Mouse (Mus musculus) heart, embryonic 16.5 days (tissue): Measurements from ENCODE around the gene Cuedc1. TPM values are rescaled to one million over a fixed set of nuclear protein-coding genes. Genes with fewer than 3 reads are reported as not detected.
"Not testable (repeated sequence)": the region's sequence is repeated elsewhere in the genome, so short reads cannot be mapped to it uniquely, and the experiment has no call there.

Experiments used
- ATAC-seq: fragments of 200-750 bp; cut with Nextera tagmentation; replicated peaks from 2 replicates; pipeline ENCODE4 v1.8.0; 2017; ENCODE audit warnings: moderate number of reproducible peaks; ENCODE audit not compliant: insufficient read depth, low FRiP score; ENCODE audit errors: extremely low read depth
- H3K27ac ChIP-seq: fragments of 300-500 bp; sonication (generic); 2 replicates; pipeline ENCODE4 v1.5.1; 2014; ENCODE audit warnings: mild to moderate bottlenecking, low read length, control low read depth, moderate library complexity
- H3K27me3 ChIP-seq: fragments of 300-500 bp; sonication (generic); 2 replicates; pipeline ENCODE4 v1.6.1; 2014; ENCODE audit warnings: low read length, mixed read lengths; ENCODE audit not compliant: control insufficient read depth, insufficient read depth
- H3K36me3 ChIP-seq: fragments of 300-500 bp; sonication (generic); 2 replicates; pipeline ENCODE4 v1.6.1; 2014; ENCODE audit not compliant: control insufficient read depth, insufficient read depth
- H3K4me1 ChIP-seq: fragments of 300-500 bp; sonication (generic); 2 replicates; pipeline ENCODE4 v1.6.1; 2014; ENCODE audit warnings: low read length, mixed read lengths; ENCODE audit not compliant: control insufficient read depth, insufficient read depth
- H3K4me2 ChIP-seq: fragments of 300-500 bp; sonication (generic); 2 replicates; pipeline ENCODE4 v1.6.1; 2014; ENCODE audit warnings: low read depth, mild to moderate bottlenecking, control low read depth, low read length
- H3K4me3 ChIP-seq: fragments of 300-500 bp; sonication (generic); 2 replicates; pipeline ENCODE4 v1.5.1; 2014; ENCODE audit warnings: mild to moderate bottlenecking, control low read depth, low read length
- H3K9ac ChIP-seq: fragments of 300-500 bp; sonication (generic); 2 replicates; pipeline ENCODE4 v1.6.1; 2014; ENCODE audit warnings: low read length, control low read depth
- H3K9me3 ChIP-seq: fragments of 300-500 bp; sonication (generic); replicated peaks from 2 replicates; pipeline ENCODE4 v1.6.1; 2016; ENCODE audit warnings: low read length; ENCODE audit not compliant: control insufficient read depth
- WGBS: fragments of 180-500 bp; shearing (Covaris S2); extraction: QIAGEN DNeasy Blood & Tissue Kit; methylation state at CpG from one replicate; pipeline ENCODE4 v1.1.7; 2014; 5-methylcytosine and 5-hydroxymethylcytosine counted together
- polyA plus RNA-seq: library from polyadenylated mRNA; unstranded; fragments of >200 nt; fragmentation: Nextera tagmentation; extraction: Ambion mirVana; gene quantifications from 2 replicates; pipeline ENCODE4 v1.2.1, GENCODE M21; 2015

The Cuedc1 gene
- polyA plus RNA-seq, 1 experiment from 2014 or later, result 15.2 TPM

DNA sequence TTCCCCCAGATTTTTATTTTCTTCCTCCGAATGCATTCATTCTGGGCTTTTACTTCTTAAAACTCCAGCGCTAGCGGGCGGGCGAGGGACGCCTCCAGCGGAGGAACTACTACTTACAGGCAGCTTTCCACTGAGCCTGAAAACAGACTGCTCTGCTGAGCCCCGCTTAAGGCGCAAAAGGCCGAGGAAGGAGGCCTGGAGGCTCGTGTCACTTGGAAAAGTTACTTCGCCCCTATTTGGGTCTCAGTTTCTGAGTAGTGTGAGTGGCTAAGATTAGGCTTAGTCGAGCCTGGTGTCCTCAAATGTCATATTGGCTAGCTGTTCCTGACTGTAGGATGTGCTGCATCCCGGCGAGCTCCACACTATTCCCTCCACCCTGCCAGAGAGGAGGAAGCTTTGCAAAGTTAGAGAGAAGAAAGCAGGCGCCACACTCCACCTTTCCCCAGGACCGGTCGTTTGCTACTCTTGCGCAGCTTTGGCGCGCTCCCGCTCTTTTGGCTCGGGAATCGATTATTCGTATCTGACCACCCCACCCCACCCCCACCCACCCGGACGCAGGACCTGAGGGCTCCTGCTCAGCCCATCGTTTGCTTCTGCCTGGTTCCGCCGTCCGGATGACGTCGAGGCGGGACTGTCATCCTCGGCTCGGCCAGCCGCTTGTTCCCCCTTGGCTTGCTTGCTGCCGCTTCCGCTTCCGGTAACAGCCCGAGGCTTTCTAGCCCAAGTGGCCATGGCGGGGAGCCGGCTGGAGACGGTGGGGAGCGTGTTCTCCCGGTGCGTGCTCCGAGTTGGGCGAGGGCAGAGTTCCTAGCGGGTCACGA, 106.1 kb downstream of the Cuedc1 start, which contains the start of gene Mrps23:
Gene Mrps23 (plus strand): TSS at position 677 of the 821 bp plus-strand sequence.
- Histone ChIP-seq H3K4me1 (peaks cover 44% of the 10 kb centered on the region), H3K4me2 (peak within 1 kb of the TSS; percentile 90), H3K27ac (peak within 1 kb of the TSS; percentile 98), H3K9me3 (no peaks in the 10 kb centered on the region), H3K36me3 (peaks cover 6% of the 10 kb centered on the region), H3K4me3 (peak within 1 kb of the TSS; percentile 97), H3K27me3 (no peaks in the 10 kb centered on the region), H3K9ac (peak within 1 kb of the TSS; percentile 95)
- under 1% methylated on average over 51 of the region's 51 CpGs for WGBS
- ATAC-seq, result peak; percentile 90

DNA sequence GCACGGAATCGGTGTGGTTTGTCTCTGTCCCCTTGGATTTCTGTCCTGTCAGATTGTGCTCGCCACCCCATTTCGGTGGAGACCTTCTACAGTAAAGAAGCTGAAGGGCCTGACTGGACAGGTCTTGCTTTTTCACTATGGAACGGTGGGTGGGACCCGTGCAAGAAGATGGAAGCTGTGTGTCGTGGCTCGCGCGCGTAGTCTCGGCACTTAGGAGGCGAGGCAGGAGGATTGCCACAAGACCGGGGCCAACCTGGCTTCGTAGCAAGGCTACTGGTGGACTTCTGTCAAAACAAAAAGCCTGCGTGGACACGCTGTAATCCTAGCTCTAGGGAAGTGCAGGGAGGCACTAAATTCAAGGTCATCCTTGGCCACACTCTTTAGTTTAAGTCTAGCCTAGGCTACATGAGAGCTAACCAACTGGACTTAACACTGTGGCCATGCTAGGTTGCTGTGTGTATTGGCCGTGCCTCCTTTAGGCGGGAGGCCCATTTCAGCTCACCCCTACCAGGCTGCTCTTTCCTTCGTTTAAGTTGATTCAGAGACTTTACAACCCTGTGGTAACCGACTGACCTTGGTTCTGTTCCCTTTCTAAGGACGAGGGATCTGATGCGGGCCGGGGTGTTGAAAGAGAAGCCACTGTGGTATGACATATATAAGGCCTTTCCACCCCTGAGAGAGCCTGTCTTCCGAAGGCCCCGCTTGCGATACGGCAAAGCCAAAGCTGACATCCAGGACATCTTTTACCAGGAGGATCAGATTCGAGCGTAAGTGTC, 106.9 kb downstream of the Cuedc1 start:
- ATAC-seq, result no peak
- H3K4me2 ChIP-seq, result peak overlapping the region; percentile 90
- H3K9me3 ChIP-seq, result no peaks in the 10 kb centered on the region
- H3K4me3 ChIP-seq, result peak overlapping the region; percentile 97
- H3K27ac ChIP-seq, result peak overlapping the region; percentile 80
- peak overlapping the region; percentile 95 for H3K9ac ChIP-seq
- 28% methylated on average over 30 of the region's 30 CpGs for WGBS
- H3K27me3 ChIP-seq, result no peaks in the 10 kb centered on the region
- peaks cover 41% of the 10 kb centered on the region for H3K4me1 ChIP-seq
- peaks cover 6% of the 10 kb centered on the region for H3K36me3 ChIP-seq

DNA sequence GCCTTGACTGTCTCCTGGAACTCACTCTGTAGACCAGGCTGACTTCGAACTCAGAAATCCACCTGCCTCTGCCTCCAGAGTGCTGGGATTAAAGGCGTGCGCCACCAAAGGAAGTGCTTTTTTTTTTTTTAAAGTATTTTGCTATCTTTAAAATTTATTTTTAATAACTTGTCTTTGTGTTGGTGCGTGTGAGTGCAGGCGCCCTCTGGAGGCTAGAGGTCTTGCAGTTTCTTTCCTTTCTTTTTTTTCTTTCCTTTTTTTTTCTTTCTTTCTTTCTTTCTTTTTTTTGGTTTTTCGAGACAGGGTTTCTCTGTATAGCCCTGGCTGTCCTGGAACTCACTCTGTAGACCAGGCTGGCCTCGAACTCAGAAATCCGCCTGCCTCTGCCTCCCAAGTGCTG, 108.7 kb downstream of the Cuedc1 start:
- Histone ChIP-seq H3K36me3 (peaks cover 22% of the 10 kb centered on the region), H3K4me1 (peaks cover 26% of the 10 kb centered on the region)
- not testable (repeated sequence) for H3K27me3 ChIP-seq, H3K9ac ChIP-seq, H3K4me2 ChIP-seq, H3K9me3 ChIP-seq, H3K4me3 ChIP-seq, H3K27ac ChIP-seq, ATAC-seq
- 72% methylated on average over 8 of the region's 8 CpGs for WGBS

DNA sequence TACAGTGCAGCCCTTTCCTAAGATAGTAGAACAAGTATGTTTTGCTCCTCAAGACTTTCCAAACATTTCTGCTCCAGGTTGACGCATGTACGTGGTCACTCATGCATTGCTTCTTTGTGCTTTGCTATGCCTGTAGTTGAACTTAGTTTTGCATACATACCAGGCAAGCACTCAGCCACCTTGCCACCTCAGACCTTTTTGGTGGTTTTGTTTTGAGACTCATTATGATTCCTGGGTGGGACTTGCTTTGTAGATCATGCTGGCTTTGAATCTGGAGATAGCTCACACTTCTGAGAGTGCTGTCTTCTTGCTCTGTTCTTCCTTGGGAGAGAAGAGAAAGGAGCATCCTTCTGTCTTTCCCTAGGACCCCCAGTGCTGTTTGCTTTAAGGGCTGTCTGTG, 109.8 kb downstream of the Cuedc1 start:
- Histone ChIP-seq H3K9me3 (no peaks in the 10 kb centered on the region), H3K4me3 (no peak overlapping the region), H3K4me1 (peaks cover 18% of the 10 kb centered on the region), H3K4me2 (no peak overlapping the region), H3K9ac (no peak overlapping the region), H3K36me3 (peaks cover 23% of the 10 kb centered on the region), H3K27me3 (no peaks in the 10 kb centered on the region), H3K27ac (no peak overlapping the region)
- ATAC-seq, result no peak
- 96% methylated on average over 2 of the region's 2 CpGs for WGBS

DNA sequence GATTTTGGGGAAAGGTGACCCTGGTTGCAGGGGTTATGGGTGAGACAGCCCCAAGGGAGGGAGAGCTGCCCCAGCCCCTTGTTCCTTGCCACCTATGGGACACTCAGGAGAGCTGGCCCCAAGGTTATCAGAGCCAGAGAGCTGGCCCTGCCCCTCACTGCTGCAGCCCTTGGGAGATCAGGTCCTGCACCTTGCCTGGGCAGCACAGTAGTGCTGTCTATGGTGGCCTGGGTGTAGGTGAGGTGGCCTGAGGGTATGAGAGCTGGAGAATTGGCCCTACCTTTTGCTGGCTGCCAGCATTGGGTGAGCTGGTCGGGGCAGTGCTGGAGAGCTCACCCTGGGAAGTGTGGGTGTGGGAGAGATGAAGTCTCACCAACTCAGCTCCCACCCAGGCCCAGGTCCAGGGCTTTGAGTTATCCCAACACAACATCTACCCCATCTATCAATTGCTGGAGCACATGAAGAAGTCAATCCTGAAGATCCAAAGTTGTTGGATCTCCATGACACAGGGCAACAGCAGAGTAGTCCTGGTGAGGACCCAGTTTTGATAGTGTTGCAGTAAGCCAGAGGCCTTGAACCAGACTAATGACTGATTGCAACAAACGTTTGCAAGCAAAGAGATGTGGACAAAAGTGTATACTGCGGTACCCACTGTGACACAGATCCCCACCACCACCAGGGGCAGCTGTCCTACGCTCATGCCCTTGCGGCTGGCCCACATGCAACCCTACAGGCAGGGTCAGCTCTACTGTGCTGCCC, 114.1 kb downstream of the Cuedc1 start:
- Histone ChIP-seq H3K27ac (no peak overlapping the region), H3K36me3 (peaks cover 23% of the 10 kb centered on the region), H3K9ac (no peak overlapping the region), H3K9me3 (no peaks in the 10 kb centered on the region), H3K4me1 (peaks cover 27% of the 10 kb centered on the region), H3K4me2 (no peak overlapping the region), H3K4me3 (no peak overlapping the region), H3K27me3 (no peaks in the 10 kb centered on the region)
- WGBS, result 81% methylated on average over 5 of the region's 5 CpGs
- no peak for ATAC-seq

DNA sequence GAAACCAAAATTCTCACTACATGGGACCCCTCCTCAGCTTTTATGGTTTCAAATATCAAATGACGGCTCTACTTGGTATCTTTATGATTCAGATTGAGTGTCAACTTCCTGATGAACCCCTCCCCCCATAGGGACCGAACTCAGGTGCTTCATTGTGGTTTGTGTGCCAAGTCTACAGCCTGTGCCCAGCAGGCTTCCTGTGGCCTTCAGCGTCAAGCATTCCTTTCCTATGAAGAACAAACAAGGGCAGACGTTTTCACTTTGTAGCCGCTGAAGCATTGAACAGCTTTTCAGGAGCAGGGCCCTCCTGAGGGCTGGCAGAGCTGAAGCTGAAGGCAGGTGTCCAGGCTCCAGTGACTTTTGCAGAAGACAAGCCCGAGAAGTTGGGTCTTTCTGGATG, 115.9 kb downstream of the Cuedc1 start:
- peak overlapping the region; percentile 40; the same call in 1 of the 2 replicates for H3K9ac ChIP-seq
- peak overlapping the region; percentile 12; the same call in 1 of the 2 replicates for H3K4me3 ChIP-seq
- WGBS, result 27% methylated on average over 6 of the region's 6 CpGs
- H3K27me3 ChIP-seq, result no peaks in the 10 kb centered on the region
- H3K9me3 ChIP-seq, result no peaks in the 10 kb centered on the region
- peak overlapping the region; percentile 28; the same call in 1 of the 2 replicates for H3K4me2 ChIP-seq
- peak overlapping the region; percentile 94 for H3K27ac ChIP-seq
- H3K4me1 ChIP-seq, result peaks cover 35% of the 10 kb centered on the region
- no peak for ATAC-seq
- peaks cover 17% of the 10 kb centered on the region for H3K36me3 ChIP-seq

DNA sequence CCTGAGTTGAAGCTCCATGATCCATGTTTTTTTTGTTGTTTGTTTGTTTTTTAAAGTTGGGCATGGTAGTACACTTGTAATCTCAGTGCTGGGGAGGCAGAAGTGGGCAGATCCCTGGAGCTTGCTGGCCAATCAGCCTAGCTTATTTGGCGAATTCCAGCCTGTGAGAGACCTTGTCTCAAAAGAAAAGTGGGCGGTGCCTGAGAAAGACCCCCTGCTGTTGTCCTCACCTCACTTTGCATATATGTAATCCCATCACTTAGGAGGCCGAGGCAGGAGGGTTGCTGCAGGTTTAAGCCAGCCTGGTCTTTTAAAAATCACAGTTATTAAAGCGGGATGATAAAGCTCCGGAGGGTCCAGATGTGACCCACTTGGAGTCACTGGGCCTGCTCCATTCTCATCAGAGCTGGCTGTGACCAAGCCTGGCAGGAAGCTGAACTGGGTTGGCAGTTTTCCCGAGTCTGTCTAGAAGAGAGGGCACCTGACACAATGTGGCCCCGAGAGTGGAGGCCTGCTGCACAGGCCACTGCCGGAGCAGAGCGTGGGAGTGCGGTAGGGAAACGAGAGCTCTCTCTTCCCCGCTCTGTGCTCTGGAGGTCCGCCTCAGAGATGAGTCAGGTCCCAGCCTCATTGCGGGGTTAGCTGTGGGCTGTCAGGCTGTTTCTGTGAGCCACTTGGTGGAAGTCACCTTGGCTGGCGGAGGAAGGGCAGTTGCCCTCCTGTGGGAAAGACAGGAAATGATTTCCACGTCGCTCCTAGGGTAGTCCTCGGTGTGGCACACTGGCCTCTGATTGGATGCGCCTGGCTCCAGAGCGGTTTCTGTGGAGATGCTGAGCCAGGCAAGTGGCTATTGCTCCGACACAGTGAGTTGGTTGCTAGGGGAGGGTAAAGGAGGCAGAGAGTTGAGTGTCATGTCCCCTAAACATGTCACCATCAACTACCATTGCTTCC, 117.3 kb downstream of the Cuedc1 start:
- H3K9me3 ChIP-seq, result no peaks in the 10 kb centered on the region
- ATAC-seq, result peak; percentile 59
- 35% methylated on average over 21 of the region's 21 CpGs for WGBS
- H3K27ac ChIP-seq, result peak overlapping the region; percentile 94
- no peaks in the 10 kb centered on the region for H3K27me3 ChIP-seq
- H3K36me3 ChIP-seq, result peaks cover 15% of the 10 kb centered on the region
- peak overlapping the region; percentile 68 for H3K9ac ChIP-seq
- peak overlapping the region; percentile 61 for H3K4me2 ChIP-seq
- H3K4me3 ChIP-seq, result peak overlapping the region; percentile 33
- peaks cover 35% of the 10 kb centered on the region for H3K4me1 ChIP-seq

DNA sequence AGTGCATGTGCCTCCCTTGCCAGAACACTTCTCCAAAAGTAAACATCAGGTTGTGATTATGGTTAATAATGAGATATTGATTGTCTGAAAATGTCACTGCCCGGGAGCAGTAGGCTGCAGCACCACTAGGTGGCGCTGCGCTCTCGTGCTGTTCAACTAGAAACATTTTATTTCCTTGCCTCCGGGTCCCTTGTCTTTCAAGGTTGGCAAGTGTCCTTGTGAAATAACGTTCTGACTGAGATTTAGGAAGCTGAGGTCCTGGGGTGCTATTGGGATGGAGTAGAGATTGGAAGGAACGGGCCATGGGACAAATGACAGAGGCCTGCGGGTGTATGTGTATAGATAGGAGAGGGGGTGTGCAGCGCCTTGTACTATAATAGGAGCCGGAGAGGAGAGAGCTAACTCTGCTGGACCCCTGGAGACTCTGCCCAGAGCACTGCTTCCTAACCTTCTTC, 118.4 kb downstream of the Cuedc1 start:
- Histone ChIP-seq H3K9ac (peak overlapping the region; percentile 72), H3K4me1 (peaks cover 35% of the 10 kb centered on the region), H3K4me3 (peak overlapping the region; percentile 33), H3K4me2 (peak overlapping the region; percentile 61), H3K9me3 (no peaks in the 10 kb centered on the region), H3K27ac (peak overlapping the region; percentile 53), H3K27me3 (no peaks in the 10 kb centered on the region), H3K36me3 (peaks cover 4% of the 10 kb centered on the region)
- WGBS, result 13% methylated on average over 10 of the region's 10 CpGs
- no peak for ATAC-seq
